Mouse (Mus musculus) C2C12 (cell line): Measurements from ENCODE around the gene Hdac5.

Experiments
- CTCF ChIP-seq: IDR thresholded peaks from one replicate; pipeline ENCODE4 v1.5.1; 2011; ENCODE audit not compliant: control insufficient read depth, insufficient read depth, insufficient read length
- MAX ChIP-seq: IDR thresholded peaks from one replicate; pipeline ENCODE4 v1.6.1; 2011; ENCODE audit warnings: mild to moderate bottlenecking, control low read depth
- MYOG ChIP-seq: IDR thresholded peaks from one replicate; pipeline ENCODE4 v1.6.1; 2011; ENCODE audit not compliant: control insufficient read depth, insufficient read length; ENCODE audit errors: extremely low read depth

DNA sequence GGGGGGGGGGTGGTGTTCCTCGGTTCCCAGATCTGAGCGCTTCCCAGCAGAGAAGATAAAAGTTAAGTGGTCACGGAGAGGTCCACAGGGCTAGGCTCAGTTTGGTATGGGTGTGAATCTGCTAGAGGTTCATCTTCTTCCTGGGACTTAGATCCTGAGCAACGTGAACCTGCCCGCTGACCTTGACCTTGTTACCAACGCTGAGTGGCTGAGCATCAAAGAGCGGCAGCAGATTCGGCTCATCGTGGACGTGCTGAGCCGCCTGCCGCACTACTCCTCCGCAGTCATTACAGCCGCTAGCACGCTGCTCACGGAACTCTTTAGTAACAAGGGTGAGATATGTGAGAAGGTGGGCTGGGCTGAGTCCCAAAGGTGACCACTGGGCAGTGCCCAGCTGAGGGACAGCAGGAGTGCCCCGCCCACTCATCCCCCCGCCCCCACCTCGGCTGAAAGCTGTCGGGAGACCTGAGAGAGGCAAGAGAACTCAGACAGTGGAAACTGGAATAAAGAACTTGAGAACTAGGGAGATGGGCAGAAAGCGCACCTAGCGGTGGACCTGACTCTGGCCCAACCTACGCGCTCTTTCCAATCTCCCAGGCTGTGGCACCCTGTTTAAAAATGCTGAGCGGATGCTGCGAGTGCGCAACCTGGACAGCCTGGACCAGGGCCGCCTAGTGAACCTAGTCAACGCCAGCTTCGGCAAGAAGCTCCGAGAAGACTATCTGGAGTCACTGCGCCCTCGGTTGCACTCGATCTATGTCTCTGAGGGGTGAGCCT lies 82.6 kb downstream of the Hdac5 start:
- TF ChIP-seq MYOG (no peak), CTCF (no peak), MAX (no peak)
